Comparison of ENCODE assay signal across 8 mouse cellular contexts in the genomic region with DNA sequence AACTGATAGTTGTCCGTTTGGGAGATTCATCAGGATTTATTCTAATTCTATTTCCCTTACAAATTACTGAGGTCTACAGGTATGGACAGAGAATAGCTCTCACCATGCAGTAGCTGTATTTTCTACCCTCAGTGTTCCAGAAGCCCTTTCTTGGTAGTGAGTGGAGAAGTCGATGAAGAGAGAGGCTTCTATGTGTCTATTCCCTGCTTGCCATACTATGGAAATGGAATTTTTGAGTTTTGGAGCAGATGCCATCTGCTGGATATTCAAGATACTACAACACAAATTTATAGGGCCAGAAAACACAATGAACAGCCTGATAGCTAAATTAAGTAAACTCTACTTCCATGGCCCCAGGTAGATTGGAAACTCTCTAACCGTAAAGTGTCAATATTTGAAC.
DNase-seq lines count a peak whose midpoint lies in the region; ATAC-seq and TF ChIP-seq lines count a peak whose summit lies in the region.

No protein-coding gene starts in this region.

- DNase-seq in gastrocnemius, adult 18-20 months (ENCODE audit: low spot score) = peak; percentile 48
- no peak for DNase-seq in gastrocnemius, adult 8-10 months (ENCODE audit: low spot score in 2 of 2)
- peak; percentile 23 for DNase-seq in neural tube, embryonic 11.5 days (ENCODE audit: low spot score)
- no peak for DNase-seq in neural tube, embryonic 10.5 days (ENCODE audit: extremely low spot score, low spot score)
- peak; percentile 81 for DNase-seq in forebrain, postnatal 0 days
- no peak for DNase-seq in urinary bladder, postnatal 4 days (ENCODE audit: low spot score in 2 of 2)
- DNase-seq in adrenal gland, adult 18-20 months (ENCODE audit: low spot score in 2 of 2) = no peak

- H3K27me3 ChIP-seq in neural tube, embryonic 11.5 days (ENCODE audit: control insufficient read depth, insufficient read depth, low read length) = no peaks in the 10 kb centered on the region
- H3K27me3 ChIP-seq in forebrain, postnatal 0 days (ENCODE audit: insufficient read depth, low read length) = no peaks in the 10 kb centered on the region

- peak overlapping the region; percentile 83 for H3K27ac ChIP-seq in neural tube, embryonic 11.5 days (ENCODE audit: low read depth, low read length)
- peak overlapping the region; percentile 57; the same call in 1 of the 2 replicates for H3K27ac ChIP-seq in forebrain, postnatal 0 days (ENCODE audit: low read depth, low read length)

- H3K4me3 ChIP-seq in neural tube, embryonic 11.5 days (ENCODE audit: low read depth, low read length) = no peak overlapping the region
- no peak overlapping the region for H3K4me3 ChIP-seq in forebrain, postnatal 0 days (ENCODE audit: low read depth, low read length)

- 40% methylated on average over 3 of the region's 3 CpGs for WGBS in neural tube, embryonic 11.5 days
- 24% methylated on average over 3 of the region's 3 CpGs for WGBS in forebrain, postnatal 0 days

- no peaks in the 10 kb centered on the region for H3K9me3 ChIP-seq in neural tube, embryonic 11.5 days (ENCODE audit: control insufficient read depth, low read length)
- H3K9me3 ChIP-seq in forebrain, postnatal 0 days (ENCODE audit: low read length) = no peaks in the 10 kb centered on the region

- H3K9ac ChIP-seq in neural tube, embryonic 11.5 days (ENCODE audit: low read length) = peak overlapping the region; percentile 45; the same call in 1 of the 2 replicates
- no peak overlapping the region for H3K9ac ChIP-seq in forebrain, postnatal 0 days

- ATAC-seq in neural tube, embryonic 11.5 days (ENCODE audit: insufficient read depth, low FRiP score, low TSS enrichment) = peak; percentile 70
- ATAC-seq in forebrain, postnatal 0 days = peak; percentile 92
- peak; percentile 48; the same call in 1 of the 2 replicates for ATAC-seq in megakaryocyte, adult 5-6 weeks (ENCODE audit: poor library complexity, severe bottlenecking)

- peaks cover 16% of the 10 kb centered on the region; the same call in 1 of the 2 replicates for H3K4me1 ChIP-seq in neural tube, embryonic 11.5 days (ENCODE audit: control insufficient read depth, insufficient read depth, low read length)
- H3K4me1 ChIP-seq in forebrain, postnatal 0 days (ENCODE audit: insufficient read depth) = no peaks in the 10 kb centered on the region

- H3K36me3 ChIP-seq in neural tube, embryonic 11.5 days (ENCODE audit: control insufficient read depth, insufficient read depth, low read length) = no peaks in the 10 kb centered on the region
- H3K36me3 ChIP-seq in forebrain, postnatal 0 days (ENCODE audit: insufficient read depth) = no peaks in the 10 kb centered on the region

- H3K4me2 ChIP-seq in neural tube, embryonic 11.5 days (ENCODE audit: low read depth) = no peak overlapping the region
- 0 out of 2 replicates have a peak overlapping the region, but pooled peaks have one; percentile 8 for H3K4me2 ChIP-seq in forebrain, postnatal 0 days (ENCODE audit: low read depth)

- TF ChIP-seq CTCF in forebrain, postnatal 0 days (IDR thresholded peaks at IDR 0.05; ENCODE audit: low read depth) = peak; percentile 72

Comparison
In these comparisons a context has a peak if more than half of its experiments do, and no peak if none do; other contexts are left out.
1. DNase-seq: peak in gastrocnemius, adult 18-20 months (single experiment), neural tube, embryonic 11.5 days (single experiment) and forebrain, postnatal 0 days (single experiment); none in gastrocnemius, adult 8-10 months (0 of 2), neural tube, embryonic 10.5 days (single experiment), urinary bladder, postnatal 4 days (0 of 2) and adrenal gland, adult 18-20 months (0 of 2).
2. Peak in every context shown above with its lines, with median percentiles within 50 percentile points of each other: ATAC-seq.